Mouse (Mus musculus) layer of hippocampus, postnatal 36 days (tissue): ENCODE data around the gene Tbc1d22b. TPM values are rescaled to one million over a fixed set of nuclear protein-coding genes. Genes with fewer than 3 reads are reported as not detected.

Experiments
- microRNA-seq, 2 experiments: library from miRNA; unstranded; fragments of <30 nt; microRNA quantifications; one replicate each; pipeline ENCODE4 v1.2.0; 2021
- total RNA-seq, 2 experiments: library from RNA; stranded (reverse); gene quantifications; 2 replicates each; pipeline ENCODE4 v1.2.3; 2021

Tbc1d22b gene
- total RNA-seq, 2 experiments from 2014 or later, result 42.7 to 45.8 TPM

Small RNA genes within 50 kb of the gene (microRNA-seq; reads per million reads assigned to microRNA genes)
- 0 reads per million in 2 experiments for gene Mir7667

Other genes with a start within 250 kb of the Tbc1d22b start
- gene Pi16, start 232.1 kb upstream of the Tbc1d22b start, total RNA-seq, result 1 to 10 TPM; 1.2 to 1.4 TPM
- gene Mtch1, start 201.9 kb upstream of the Tbc1d22b start, total RNA-seq, result 100 to 1,000 TPM; 568 to 611 TPM
- 1 to 10 TPM; 4.2 to 6.9 TPM for gene Fgd2, start 188.9 kb upstream of the Tbc1d22b start, total RNA-seq
- 1 to 10 TPM; 3.7 to 5.9 TPM for gene Pim1, start 59.0 kb upstream of the Tbc1d22b start, total RNA-seq
- gene Gm17657, start 147 bp upstream of the Tbc1d22b start, total RNA-seq, result not detected
- gene Tmem217, start 2.6 kb downstream of the Tbc1d22b start, total RNA-seq, result not detected
- gene Rnf8, start 65.0 kb downstream of the Tbc1d22b start, total RNA-seq, result 10 to 100 TPM; 47.4 to 47.9 TPM
- gene Gm28043, start 65.1 kb downstream of the Tbc1d22b start, total RNA-seq, result 1 to 10 TPM; 3.4 to 5.0 TPM
- gene Cmtr1, start 110.8 kb downstream of the Tbc1d22b start, total RNA-seq, result 100 to 1,000 TPM; 110 to 112 TPM
- gene Ccdc167, start 167.3 kb downstream of the Tbc1d22b start, total RNA-seq, result 10 to 100 TPM; 21.7 to 25.5 TPM